Mouse (Mus musculus): ENCODE data around the gene Enho. TPM values are rescaled to one million over a fixed set of nuclear protein-coding genes. Genes with fewer than 3 reads are reported as not detected.
"Not testable (repeated sequence)": the region's sequence is repeated elsewhere in the genome, so short reads cannot be mapped to it uniquely, and the experiment has no call there.

Enho gene
- total RNA-seq (2012; rRNA removed) (0.25 and 0.59 TPM in 2 replicates), total RNA-seq (2014; rRNA removed) (0.17 TPM in 1 of 2 replicates, not detected in the other), polyA plus RNA-seq (2012; ENCODE audit: insufficient read length, low read depth) (not detected in 2 replicates)

GRCm38 (mm10) chr4:41639913-41640507 lies at the start of gene Enho:
Enho (minus strand) TSS chr4:41640324.
- Histone ChIP-seq H3K27me3 (replicated peaks) (peaks cover 58% of the 10 kb centered on the region), H3K27ac (ENCODE audit: insufficient read depth, low read depth) (no peak within 1 kb of the TSS), H3K4me3 (replicated peaks in 1 of 3; ENCODE audit: low read depth in 2 of 3, low read length in 2 of 3, poor library complexity in 1 of 3) (peak within 1 kb of the TSS in 2 of 3 experiments; percentile 9 to 44), H3K4me2 (ENCODE audit: insufficient read depth, low read depth, poor library complexity, severe bottlenecking) (peak within 1 kb of the TSS; percentile 84), H3K79me2 (replicated peaks; ENCODE audit: control insufficient read depth, extremely low read depth, insufficient read depth, poor library complexity, severe bottlenecking) (no peaks in the 10 kb centered on the region), H3K4me1 (ENCODE audit: control insufficient read depth in 1 of 2, insufficient read depth in 2 of 2) (peaks cover 5 to 18% of the 10 kb centered on the region in 2 experiments; a peak in 3 of 4 replicates), H3K36me3 (replicated peaks in 1 of 2; ENCODE audit: control insufficient read depth in 1 of 2, insufficient read depth in 1 of 2, low read length in 1 of 2) (no peaks in the 10 kb centered on the region), H3K9me3 (replicated peaks; ENCODE audit: low read length) (peaks cover 21% of the 10 kb centered on the region), H3K9ac (ENCODE audit: insufficient read depth, low read depth) (peak within 1 kb of the TSS; percentile 55)
- no peak for TF ChIP-seq TBP (conservative IDR thresholded peaks at IDR 0.05; ENCODE audit: low read depth, low read length)
- TF ChIP-seq MXI1 (IDR thresholded peaks at IDR 0.05; ENCODE audit: low read depth, low read length) = no peak
- TF ChIP-seq POLR2A (IDR thresholded peaks at IDR 0.05; ENCODE audit: low read depth, low read length) = no peak
- TF ChIP-seq EP300 (IDR thresholded peaks at IDR 0.05; ENCODE audit: low read length) = no peak
- no peak for TF ChIP-seq ZC3H11A (IDR thresholded peaks at IDR 0.05; ENCODE audit: low read depth, low read length)
- TF ChIP-seq ZMIZ1 (IDR thresholded peaks at IDR 0.05; ENCODE audit: low read depth, low read length) = no peak
- TF ChIP-seq NELFE (IDR thresholded peaks at IDR 0.05; ENCODE audit: low read depth, low read length) = no peak
- TF ChIP-seq BHLHE40 (IDR thresholded peaks at IDR 0.05; ENCODE audit: low read depth, low read length) = 0 out of 2 replicates have a peak, but pooled peaks have one; percentile 18
- no peak for TF ChIP-seq CHD2 (IDR thresholded peaks at IDR 0.05; ENCODE audit: low read length)
- TF ChIP-seq UBTF (IDR thresholded peaks at IDR 0.05; ENCODE audit: low read depth, low read length) = peak; percentile 99
- no peak for TF ChIP-seq USF2 (conservative IDR thresholded peaks at IDR 0.05; ENCODE audit: low read depth, low read length)
- TF ChIP-seq ETS1 (conservative IDR thresholded peaks at IDR 0.05; ENCODE audit: low read depth, low read length) = no peak
- TF ChIP-seq CHD1 (IDR thresholded peaks at IDR 0.05; ENCODE audit: low read depth, low read length) = no peak
- TF ChIP-seq TCF12 (IDR thresholded peaks at IDR 0.05; ENCODE audit: low read depth, low read length) = 0 out of 2 replicates have a peak, but pooled peaks have one; percentile 15
- dilution Hi-C loops (cut with MboI; ENCODE audit: extremely low pct_ligation_motif_present, extremely low pct_unique_long_range_greater_than_20kb, low sequenced_read_pairs) = no loop called here
- DNase-seq (ENCODE audit: extremely low read depth) = peak; percentile 69
- in situ Hi-C loops (cut with MboI; ENCODE audit: low pct_ligation_motif_present, low pct_unique_long_range_greater_than_20kb, low sequenced_read_pairs) = no loop called here

DNA sequence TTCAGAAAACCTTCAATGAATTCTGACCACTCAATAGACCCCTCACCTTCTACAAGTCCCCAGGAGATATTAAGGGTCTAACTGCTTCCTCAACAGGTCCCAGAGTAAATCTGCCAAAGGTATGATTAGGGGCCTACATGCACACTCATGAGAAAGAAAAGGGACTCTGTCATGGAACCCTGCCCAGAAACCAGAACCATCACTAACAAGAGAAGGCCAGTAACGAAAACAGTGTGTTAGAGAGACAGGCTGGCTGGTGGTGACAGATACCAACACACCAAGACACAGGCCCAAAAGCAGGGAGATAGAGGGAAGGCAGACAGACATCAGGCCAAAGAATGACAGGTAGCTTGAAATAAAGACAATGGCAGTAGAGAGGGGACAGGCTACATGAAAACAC lies 48.4 kb upstream of the Enho start:
- H3K27ac ChIP-seq (ENCODE audit: insufficient read depth, low read depth); H3K4me3 ChIP-seq (replicated peaks in 1 of 3; ENCODE audit: low read depth in 2 of 3, low read length in 2 of 3, poor library complexity in 1 of 3); H3K9ac ChIP-seq (ENCODE audit: insufficient read depth, low read depth); dilution Hi-C loops (cut with MboI; ENCODE audit: extremely low pct_ligation_motif_present, extremely low pct_unique_long_range_greater_than_20kb, low sequenced_read_pairs); H3K27me3 ChIP-seq (replicated peaks); H3K79me2 ChIP-seq (replicated peaks; ENCODE audit: control insufficient read depth, extremely low read depth, insufficient read depth, poor library complexity, severe bottlenecking); H3K4me2 ChIP-seq (ENCODE audit: insufficient read depth, low read depth, poor library complexity, severe bottlenecking); DNase-seq (ENCODE audit: extremely low read depth); H3K9me3 ChIP-seq (replicated peaks; ENCODE audit: low read length); in situ Hi-C loops (cut with MboI; ENCODE audit: low pct_ligation_motif_present, low pct_unique_long_range_greater_than_20kb, low sequenced_read_pairs); H3K4me1 ChIP-seq (ENCODE audit: control insufficient read depth in 1 of 2, insufficient read depth in 2 of 2); H3K36me3 ChIP-seq (replicated peaks in 1 of 2; ENCODE audit: control insufficient read depth in 1 of 2, insufficient read depth in 1 of 2, low read length in 1 of 2): not testable (repeated sequence)

- H3K4me3 ChIP-seq (replicated peaks in 1 of 3; ENCODE audit: low read depth in 2 of 3, low read length in 2 of 3, poor library complexity in 1 of 3); H3K4me2 ChIP-seq (ENCODE audit: insufficient read depth, low read depth, poor library complexity, severe bottlenecking); DNase-seq (ENCODE audit: extremely low read depth); H3K9ac ChIP-seq (ENCODE audit: insufficient read depth, low read depth); in situ Hi-C loops (cut with MboI; ENCODE audit: low pct_ligation_motif_present, low pct_unique_long_range_greater_than_20kb, low sequenced_read_pairs); H3K79me2 ChIP-seq (replicated peaks; ENCODE audit: control insufficient read depth, extremely low read depth, insufficient read depth, poor library complexity, severe bottlenecking); H3K4me1 ChIP-seq (ENCODE audit: control insufficient read depth in 1 of 2, insufficient read depth in 2 of 2); H3K27ac ChIP-seq (ENCODE audit: insufficient read depth, low read depth); H3K9me3 ChIP-seq (replicated peaks; ENCODE audit: low read length); H3K36me3 ChIP-seq (replicated peaks in 1 of 2; ENCODE audit: control insufficient read depth in 1 of 2, insufficient read depth in 1 of 2, low read length in 1 of 2); dilution Hi-C loops (cut with MboI; ENCODE audit: extremely low pct_ligation_motif_present, extremely low pct_unique_long_range_greater_than_20kb, low sequenced_read_pairs): not testable (repeated sequence)
- peaks cover 17% of the 10 kb centered on the region for H3K27me3 ChIP-seq (replicated peaks)
Observed at GRCm38 (mm10) chr4:41685882-41686492, 45.9 kb upstream of the Enho start.

GRCm38 (mm10) chr4:41684931-41685453 lies 44.9 kb upstream of the Enho start:
- H3K27me3 ChIP-seq (replicated peaks) = peaks cover 26% of the 10 kb centered on the region
- H3K4me2 ChIP-seq (ENCODE audit: insufficient read depth, low read depth, poor library complexity, severe bottlenecking); H3K36me3 ChIP-seq (replicated peaks in 1 of 2; ENCODE audit: control insufficient read depth in 1 of 2, insufficient read depth in 1 of 2, low read length in 1 of 2); H3K9ac ChIP-seq (ENCODE audit: insufficient read depth, low read depth); dilution Hi-C loops (cut with MboI; ENCODE audit: extremely low pct_ligation_motif_present, extremely low pct_unique_long_range_greater_than_20kb, low sequenced_read_pairs); H3K27ac ChIP-seq (ENCODE audit: insufficient read depth, low read depth); DNase-seq (ENCODE audit: extremely low read depth); H3K4me3 ChIP-seq (replicated peaks in 1 of 3; ENCODE audit: low read depth in 2 of 3, low read length in 2 of 3, poor library complexity in 1 of 3); H3K4me1 ChIP-seq (ENCODE audit: control insufficient read depth in 1 of 2, insufficient read depth in 2 of 2); H3K9me3 ChIP-seq (replicated peaks; ENCODE audit: low read length); in situ Hi-C loops (cut with MboI; ENCODE audit: low pct_ligation_motif_present, low pct_unique_long_range_greater_than_20kb, low sequenced_read_pairs); H3K79me2 ChIP-seq (replicated peaks; ENCODE audit: control insufficient read depth, extremely low read depth, insufficient read depth, poor library complexity, severe bottlenecking): not testable (repeated sequence)
